Mouse (Mus musculus): ENCODE data around the gene Arhgap18.

DNA sequence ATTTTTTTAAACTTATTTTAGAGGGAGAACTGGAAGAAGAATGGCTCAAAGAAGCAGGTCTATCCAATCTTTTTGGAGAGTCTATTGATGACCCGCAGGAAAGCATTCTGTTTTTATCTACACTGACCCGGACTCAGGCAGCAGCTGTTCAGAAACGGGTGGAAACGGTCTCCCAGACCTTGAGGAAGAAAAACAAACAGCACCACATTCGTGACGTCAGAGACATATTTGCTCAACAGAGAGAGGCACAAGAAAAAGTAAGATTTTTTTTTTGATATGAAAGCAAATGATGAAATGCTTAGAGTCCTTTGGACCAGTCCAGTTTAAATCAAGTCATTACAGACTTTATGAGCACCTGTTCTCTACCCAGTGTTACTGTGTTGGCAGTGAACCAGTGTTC is 96.6 kb downstream of the Arhgap18 start:
- TF ChIP-seq CTCF (conservative IDR thresholded peaks at IDR 0.05; ENCODE audit: low read length) (no peak), NANOG (IDR thresholded peaks at IDR 0.05; ENCODE audit: borderline replicate concordance, low read length) (no peak), POU5F1 (IDR thresholded peaks at IDR 0.05; ENCODE audit: borderline replicate concordance, low read length) (no peak)

Data from E14TG2a.4 (cell line).